Mouse (Mus musculus): Measurements from ENCODE around the gene Apaf1. TPM values are rescaled to one million over a fixed set of nuclear protein-coding genes. Genes with fewer than 3 reads are reported as not detected.

Gene Apaf1
- polyA plus RNA-seq, 1 experiment from 2014 or later: 18.3 TPM

DNA sequence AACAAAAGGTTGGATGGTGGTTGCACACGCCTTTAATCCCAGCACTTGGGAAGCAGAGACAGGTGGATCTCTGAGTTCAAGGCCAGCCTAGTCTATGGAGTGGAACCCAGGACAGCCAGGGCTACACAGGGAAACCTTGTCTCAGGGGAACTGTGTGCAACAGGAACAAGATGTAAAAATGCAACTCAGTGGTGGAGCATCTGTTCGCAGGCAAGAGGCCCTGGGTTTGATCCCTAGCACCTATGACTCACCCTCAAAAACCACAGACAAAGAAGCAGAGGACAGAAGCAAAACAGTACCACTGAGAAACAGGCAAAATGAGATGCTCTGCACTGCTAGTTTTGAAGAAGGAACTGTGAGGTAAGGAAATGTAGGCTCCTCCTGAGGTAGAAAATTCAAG is 5.9 kb downstream of the Apaf1 start:
- Histone ChIP-seq H3K4me2 (no peak overlapping the region), H3K4me1 (no peaks in the 10 kb centered on the region), H3K27ac (no peak overlapping the region), H3K9me3 (no peaks in the 10 kb centered on the region), H3K4me3 (replicated peaks) (no peak overlapping the region), H3K36me3 (peaks cover 20% of the 10 kb centered on the region), H3K27me3 (replicated peaks) (no peaks in the 10 kb centered on the region), H3K9ac (no peak overlapping the region)
- no peak for ATAC-seq (ENCODE audit: insufficient read depth, low FRiP score, low read depth)
- 91% methylated on average over 2 of the region's 2 CpGs for WGBS

DNA sequence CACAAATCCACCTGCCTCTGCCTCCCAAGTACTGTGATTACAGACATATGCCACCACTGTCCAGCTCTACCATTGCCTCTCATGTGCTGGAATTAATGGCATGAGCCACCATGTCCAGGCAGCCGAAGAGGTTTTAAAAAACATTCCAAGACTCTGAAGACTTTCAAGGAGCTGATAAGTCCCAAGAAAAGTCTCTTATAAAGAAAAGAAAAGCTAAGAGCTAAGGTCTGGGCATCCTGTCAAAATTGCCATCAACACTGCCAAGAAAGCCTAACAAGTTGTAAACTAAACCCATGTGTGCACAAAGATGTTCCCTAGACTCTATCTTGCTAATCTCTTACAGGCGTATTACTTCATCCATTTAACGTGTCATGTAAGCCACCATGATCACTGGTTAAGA is 9.2 kb downstream of the Apaf1 start:
- H3K4me2 ChIP-seq: no peak overlapping the region
- H3K9ac ChIP-seq: no peak overlapping the region
- no peak overlapping the region for H3K4me3 ChIP-seq (replicated peaks)
- H3K36me3 ChIP-seq: peaks cover 21% of the 10 kb centered on the region
- no peaks in the 10 kb centered on the region for H3K4me1 ChIP-seq
- 62% methylated on average over 3 of the region's 3 CpGs for WGBS
- H3K27ac ChIP-seq: no peak overlapping the region
- ATAC-seq (ENCODE audit: insufficient read depth, low FRiP score, low read depth): no peak
- no peaks in the 10 kb centered on the region for H3K27me3 ChIP-seq (replicated peaks)
- no peaks in the 10 kb centered on the region for H3K9me3 ChIP-seq

DNA sequence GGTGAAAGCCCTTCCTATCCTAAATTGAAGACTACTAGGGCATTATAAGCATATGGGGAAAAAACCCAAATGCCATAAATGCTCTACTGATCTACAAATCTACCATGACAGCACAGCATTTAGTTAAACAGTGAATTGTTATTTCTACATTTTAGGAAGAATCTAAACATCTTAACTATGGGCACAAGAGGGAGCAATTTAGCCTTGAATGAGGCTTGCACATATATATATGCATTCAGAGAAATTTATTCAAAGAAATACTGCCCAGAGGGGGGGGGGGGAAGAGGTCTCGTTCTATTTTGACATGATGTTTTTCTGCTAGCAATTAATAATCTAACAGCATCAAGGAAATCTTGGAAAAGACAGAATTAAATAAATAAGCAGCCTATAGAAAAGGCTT is 10.8 kb downstream of the Apaf1 start:
- Histone ChIP-seq H3K27me3 (replicated peaks) (no peaks in the 10 kb centered on the region), H3K4me2 (no peak overlapping the region), H3K27ac (no peak overlapping the region), H3K4me3 (replicated peaks) (no peak overlapping the region), H3K36me3 (peaks cover 20% of the 10 kb centered on the region), H3K9ac (no peak overlapping the region), H3K9me3 (no peaks in the 10 kb centered on the region), H3K4me1 (no peaks in the 10 kb centered on the region)
- no peak for ATAC-seq (ENCODE audit: insufficient read depth, low FRiP score, low read depth)
- 50% methylated on average over 1 of the region's 1 CpGs for WGBS

- Histone ChIP-seq H3K4me1 (no peaks in the 10 kb centered on the region), H3K9me3 (no peaks in the 10 kb centered on the region), H3K36me3 (peaks cover 20% of the 10 kb centered on the region; the same call in 1 of the 2 replicates), H3K27ac (no peak overlapping the region), H3K4me3 (replicated peaks) (no peak overlapping the region), H3K9ac (no peak overlapping the region), H3K4me2 (no peak overlapping the region), H3K27me3 (replicated peaks) (no peaks in the 10 kb centered on the region)
- WGBS: 85% methylated on average over 6 of the region's 6 CpGs
- ATAC-seq (ENCODE audit: insufficient read depth, low FRiP score, low read depth): no peak
Measured at GRCm38 (mm10) chr10:91062355-91062754, 20.2 kb downstream of the Apaf1 start.

GRCm38 (mm10) chr10:91060742-91061141 is 21.8 kb downstream of the Apaf1 start:
- Histone ChIP-seq H3K27me3 (replicated peaks) (no peaks in the 10 kb centered on the region), H3K36me3 (peaks cover 8% of the 10 kb centered on the region; the same call in 1 of the 2 replicates), H3K4me1 (no peaks in the 10 kb centered on the region), H3K9ac (no peak overlapping the region), H3K4me3 (replicated peaks) (no peak overlapping the region), H3K27ac (no peak overlapping the region), H3K9me3 (no peaks in the 10 kb centered on the region), H3K4me2 (no peak overlapping the region)
- WGBS: 36% methylated on average over 5 of the region's 5 CpGs
- ATAC-seq (ENCODE audit: insufficient read depth, low FRiP score, low read depth): no peak

DNA sequence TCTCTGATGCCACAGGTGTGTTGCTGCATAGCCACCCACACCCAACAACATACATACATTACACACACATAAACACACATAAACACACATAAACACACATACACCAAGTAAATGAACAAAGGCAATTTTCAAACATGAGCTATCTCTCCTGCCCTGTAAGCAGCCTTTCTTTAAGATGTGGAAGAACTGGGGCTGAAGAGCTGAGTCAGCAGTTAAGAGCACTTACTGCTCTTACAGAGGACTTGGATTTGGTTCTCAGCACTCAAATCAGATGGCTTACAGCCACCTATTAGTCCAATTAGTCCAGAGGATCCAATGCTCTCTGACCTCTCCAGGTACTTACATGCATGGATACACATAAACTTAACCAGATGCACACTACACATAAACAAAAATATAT is 29.8 kb downstream of the Apaf1 start:
- no peaks in the 10 kb centered on the region for H3K9me3 ChIP-seq
- no peak overlapping the region for H3K9ac ChIP-seq
- no peak overlapping the region for H3K27ac ChIP-seq
- no peak for ATAC-seq (ENCODE audit: insufficient read depth, low FRiP score, low read depth)
- H3K27me3 ChIP-seq (replicated peaks): no peaks in the 10 kb centered on the region
- no peak overlapping the region for H3K4me2 ChIP-seq
- no peak overlapping the region for H3K4me3 ChIP-seq (replicated peaks)
- peaks cover 11% of the 10 kb centered on the region; the same call in 1 of the 2 replicates for H3K36me3 ChIP-seq
- no peaks in the 10 kb centered on the region for H3K4me1 ChIP-seq

DNA sequence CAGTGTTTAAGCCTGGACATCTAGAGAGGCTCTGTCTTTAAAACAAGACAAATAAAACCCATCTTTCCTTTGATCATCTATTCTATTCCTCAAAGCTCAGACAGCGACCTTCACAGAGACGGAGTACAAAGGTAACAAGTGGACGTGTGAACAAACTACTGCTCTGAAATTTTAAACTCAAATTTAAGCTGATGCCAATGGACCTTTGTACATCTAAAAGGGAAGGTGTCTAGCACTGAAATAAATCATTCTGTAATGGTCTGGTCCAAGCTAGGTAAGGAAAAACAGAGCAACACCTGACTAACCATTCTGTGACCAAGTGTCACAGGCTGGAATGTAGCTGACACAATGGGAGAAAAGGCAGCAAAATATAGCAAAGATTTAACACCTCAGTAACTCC is 31.4 kb downstream of the Apaf1 start:
- Histone ChIP-seq H3K4me2 (no peak overlapping the region), H3K27me3 (replicated peaks) (no peaks in the 10 kb centered on the region), H3K9me3 (no peaks in the 10 kb centered on the region), H3K4me3 (replicated peaks) (no peak overlapping the region), H3K36me3 (peaks cover 14% of the 10 kb centered on the region; the same call in 1 of the 2 replicates), H3K27ac (no peak overlapping the region), H3K4me1 (no peaks in the 10 kb centered on the region), H3K9ac (no peak overlapping the region)
- no peak for ATAC-seq (ENCODE audit: insufficient read depth, low FRiP score, low read depth)
- WGBS: 93% methylated on average over 3 of the region's 3 CpGs

GRCm38 (mm10) chr10:91049696-91050095 is 32.9 kb downstream of the Apaf1 start:
- no peak overlapping the region for H3K4me2 ChIP-seq
- peaks cover 14% of the 10 kb centered on the region; the same call in 1 of the 2 replicates for H3K36me3 ChIP-seq
- ATAC-seq (ENCODE audit: insufficient read depth, low FRiP score, low read depth): no peak
- H3K27ac ChIP-seq: no peak overlapping the region
- no peak overlapping the region for H3K9ac ChIP-seq
- WGBS: 83% methylated on average over 4 of the region's 4 CpGs
- no peaks in the 10 kb centered on the region for H3K27me3 ChIP-seq (replicated peaks)
- H3K4me3 ChIP-seq (replicated peaks): no peak overlapping the region
- no peaks in the 10 kb centered on the region for H3K9me3 ChIP-seq
- no peaks in the 10 kb centered on the region for H3K4me1 ChIP-seq

GRCm38 (mm10) chr10:91033942-91034341 is 48.6 kb downstream of the Apaf1 start:
- Histone ChIP-seq H3K36me3 (peaks cover 7% of the 10 kb centered on the region), H3K27ac (no peak overlapping the region), H3K4me3 (replicated peaks) (no peak overlapping the region), H3K9ac (no peak overlapping the region), H3K9me3 (no peaks in the 10 kb centered on the region), H3K4me1 (no peaks in the 10 kb centered on the region), H3K27me3 (replicated peaks) (no peaks in the 10 kb centered on the region), H3K4me2 (no peak overlapping the region)
- ATAC-seq (ENCODE audit: insufficient read depth, low FRiP score, low read depth): 0 out of 2 replicates have a peak, but pooled peaks have one; percentile 58
- WGBS: 26% methylated on average over 8 of the region's 8 CpGs

- Histone ChIP-seq H3K36me3 (peaks cover 5% of the 10 kb centered on the region), H3K4me1 (no peaks in the 10 kb centered on the region), H3K27ac (no peak overlapping the region), H3K4me2 (no peak overlapping the region), H3K9ac (no peak overlapping the region), H3K4me3 (replicated peaks) (no peak overlapping the region), H3K27me3 (replicated peaks) (no peaks in the 10 kb centered on the region), H3K9me3 (no peaks in the 10 kb centered on the region)
- ATAC-seq (ENCODE audit: insufficient read depth, low FRiP score, low read depth): peak; percentile 35; the same call in 1 of the 2 replicates
- WGBS: 15% methylated on average over 4 of the region's 4 CpGs
Measured at GRCm38 (mm10) chr10:91032399-91032798, 50.2 kb downstream of the Apaf1 start.

GRCm38 (mm10) chr10:91031176-91031575 is 51.4 kb downstream of the Apaf1 start:
- H3K9ac ChIP-seq: no peak overlapping the region
- WGBS: 89% methylated on average over 9 of the region's 9 CpGs
- no peaks in the 10 kb centered on the region for H3K4me1 ChIP-seq
- no peaks in the 10 kb centered on the region for H3K9me3 ChIP-seq
- H3K4me3 ChIP-seq (replicated peaks): no peak overlapping the region
- no peak for ATAC-seq (ENCODE audit: insufficient read depth, low FRiP score, low read depth)
- no peak overlapping the region for H3K4me2 ChIP-seq
- no peak overlapping the region for H3K27ac ChIP-seq
- H3K27me3 ChIP-seq (replicated peaks): no peaks in the 10 kb centered on the region
- H3K36me3 ChIP-seq: no peaks in the 10 kb centered on the region; the same call in 1 of the 2 replicates

DNA sequence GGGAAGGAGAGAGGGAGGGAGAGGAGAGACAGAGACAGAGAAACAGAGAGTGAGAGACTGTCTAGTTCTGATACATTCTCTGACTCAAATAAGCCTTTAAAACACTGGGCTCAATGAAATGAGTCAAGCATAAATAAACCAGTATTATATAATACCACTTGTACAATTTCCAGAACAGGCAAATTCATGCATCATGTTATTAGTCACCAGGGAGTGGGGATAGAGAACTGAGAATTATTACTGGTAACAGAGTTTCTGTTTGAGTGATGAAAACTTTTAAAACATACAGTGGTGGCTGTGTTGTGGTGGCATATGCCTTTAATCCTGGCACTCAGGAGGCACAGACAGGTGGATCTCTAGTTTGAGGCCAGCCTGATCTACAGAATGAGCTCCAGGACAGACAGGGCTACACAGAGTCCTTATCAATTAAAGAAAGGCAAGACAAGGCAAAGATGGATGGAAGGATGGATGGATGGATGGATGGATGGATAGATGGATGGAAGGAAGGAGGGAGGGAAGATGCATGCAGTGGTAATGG is 53.5 kb downstream of the Apaf1 start:
- Histone ChIP-seq H3K27me3 (replicated peaks) (no peaks in the 10 kb centered on the region), H3K4me3 (replicated peaks) (no peak overlapping the region), H3K4me1 (no peaks in the 10 kb centered on the region), H3K9me3 (no peaks in the 10 kb centered on the region), H3K36me3 (no peaks in the 10 kb centered on the region; the same call in 1 of the 2 replicates), H3K4me2 (no peak overlapping the region), H3K27ac (no peak overlapping the region), H3K9ac (no peak overlapping the region)
- ATAC-seq (ENCODE audit: insufficient read depth, low FRiP score, low read depth): no peak

GRCm38 (mm10) chr10:91027964-91028363 is 54.6 kb downstream of the Apaf1 start:
- Histone ChIP-seq H3K36me3 (no peaks in the 10 kb centered on the region; the same call in 1 of the 2 replicates), H3K9me3 (no peaks in the 10 kb centered on the region), H3K27ac (no peak overlapping the region), H3K4me3 (replicated peaks) (no peak overlapping the region), H3K4me2 (no peak overlapping the region), H3K9ac (no peak overlapping the region), H3K4me1 (no peaks in the 10 kb centered on the region), H3K27me3 (replicated peaks) (no peaks in the 10 kb centered on the region)
- ATAC-seq (ENCODE audit: insufficient read depth, low FRiP score, low read depth): no peak
- 89% methylated on average over 5 of the region's 5 CpGs for WGBS
